Mouse (Mus musculus) mouse embryonic stem cell (cell line): ENCODE data around the gene Psg17.

Experiments
- in situ Hi-C, 2 experiments: fragments of 300-500 bp; cut with MboI; formaldehyde crosslinking; loops; 1 replicate in 1 of 2; 3 replicates in 1 of 2; pipeline ENCODE4 v1.14.3; 2019 to 2020; ENCODE audit warnings: low sequenced_read_pairs in 2 of 2, low pct_unique_long_range_greater_than_20kb in 1 of 2, mixed read lengths in 1 of 2; ENCODE audit not compliant: unreplicated experiment in 1 of 2

The Psg17 gene

GRCm38 (mm10) chr7:18821507-18821906 is at the start of gene Psg17:
Gene Psg17 (minus strand): TSS chr7:18821607.
- in situ Hi-C loops: no loop called here

DNA sequence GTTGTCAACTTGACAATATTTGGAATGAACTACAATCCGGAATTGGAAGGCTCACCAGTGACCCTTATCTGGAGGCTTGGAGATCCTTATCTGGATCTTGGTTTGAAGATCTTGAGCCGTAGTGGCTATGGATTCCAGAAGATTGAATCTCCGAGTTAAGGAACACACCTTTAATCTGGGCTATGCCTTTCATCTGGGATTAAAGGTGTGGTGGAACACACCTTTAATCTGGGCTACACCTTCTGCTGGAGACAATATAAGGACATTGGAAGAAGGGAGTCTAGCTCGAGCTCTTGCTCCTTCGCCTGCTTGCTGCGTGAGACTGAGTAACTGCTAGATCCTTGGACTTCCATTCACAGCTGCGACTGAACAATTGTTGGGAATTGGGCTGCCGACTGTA is 49.6 kb upstream of the Psg17 start, which contains the start of gene Pglyrp1:
Gene Pglyrp1 (plus strand): TSS at position 301 of the 400 bp plus-strand sequence.
- in situ Hi-C loops: loop anchor here in 1 of 2 experiments (10.0 to 25.0 kb wide), 2 partner anchors 126 to 609 kb away; no protein-coding TSS in a partner anchor

DNA sequence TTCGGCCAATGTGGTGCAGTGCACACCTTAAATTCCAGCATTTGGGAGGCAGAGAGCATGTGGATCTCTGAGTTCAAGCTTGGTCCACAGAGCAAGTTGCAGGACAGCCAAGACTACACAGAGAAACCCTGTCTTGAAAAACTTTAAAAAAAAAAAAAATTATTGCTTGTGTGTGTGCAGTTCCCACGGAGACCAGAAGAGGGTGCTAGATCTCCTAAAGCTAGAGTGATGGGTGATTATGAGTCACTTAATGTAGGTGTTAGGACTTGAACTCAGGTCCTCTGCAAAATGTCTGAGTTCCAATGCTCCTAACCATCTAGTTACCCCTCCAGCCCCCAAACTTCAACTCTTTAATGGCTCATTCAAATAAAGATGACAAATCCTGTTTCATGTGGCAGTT is 47.1 kb upstream of the Psg17 start:
- in situ Hi-C loops: loop anchor here in 1 of 2 experiments (25.0 kb wide), 1 partner anchor 606 kb away; no protein-coding TSS in a partner anchor

DNA sequence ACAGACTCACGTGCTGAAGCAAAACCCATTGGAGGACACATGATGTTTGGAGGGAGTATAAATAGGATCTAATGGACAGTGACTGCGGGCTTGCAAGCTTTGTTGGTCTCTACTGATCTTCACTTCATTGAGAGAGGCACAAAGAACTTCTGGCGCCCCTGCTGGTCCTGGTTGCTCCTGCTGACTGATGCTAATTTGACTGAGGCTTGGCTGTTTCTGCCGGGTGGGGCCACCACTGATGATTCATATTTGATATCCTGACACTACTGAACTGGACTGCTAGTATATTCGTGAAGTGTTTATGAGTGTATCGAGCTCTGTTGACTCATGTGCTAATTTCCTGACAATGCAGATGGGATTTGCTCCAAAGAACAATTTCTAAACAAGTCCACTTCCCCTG is 41.4 kb upstream of the Psg17 start:
- in situ Hi-C loops: loop anchor here in 1 of 2 experiments (25.0 kb wide), 1 partner anchor 600 kb away; no protein-coding TSS in a partner anchor

DNA sequence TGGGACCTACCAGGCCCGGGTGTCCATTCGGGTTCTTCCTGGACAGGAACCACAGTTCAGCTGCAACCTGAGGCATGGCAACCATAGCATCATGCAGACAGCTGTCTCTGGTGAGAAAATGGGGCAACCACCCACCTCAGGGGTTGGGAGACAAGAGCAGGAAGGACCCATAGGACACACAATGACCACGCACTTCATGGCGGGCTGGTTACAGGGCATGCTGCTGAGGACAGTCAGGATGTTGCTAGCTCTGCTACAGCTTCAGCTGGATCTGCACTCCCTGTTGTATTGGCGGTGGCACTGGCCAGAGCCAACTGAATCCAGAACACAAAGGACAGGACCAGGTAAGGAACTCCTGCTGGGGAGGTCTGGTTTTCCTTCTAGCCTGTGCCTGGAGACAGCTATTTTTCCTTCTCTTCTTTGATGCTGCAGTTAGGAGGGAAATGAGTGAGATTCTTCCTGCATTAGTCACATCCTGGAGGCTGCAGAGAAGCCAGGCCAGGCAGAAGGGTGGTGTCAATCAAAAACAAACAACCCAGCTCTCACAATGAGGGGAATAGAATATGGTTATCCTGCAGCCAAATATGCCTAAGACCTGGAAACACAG is 37.0 kb upstream of the Psg17 start:
- in situ Hi-C loops: loop anchor here in 1 of 2 experiments (25.0 kb wide), 1 partner anchor 596 kb away; no protein-coding TSS in a partner anchor

GRCm38 (mm10) chr7:18848395-18848794 is 27.0 kb upstream of the Psg17 start:
- in situ Hi-C loops: loop anchor here in 1 of 2 experiments (25.0 kb wide), 1 partner anchor 611 kb away; the partner anchor contains the start of gene Mill1

GRCm38 (mm10) chr7:18844811-18845210 is 23.4 kb upstream of the Psg17 start:
- in situ Hi-C loops: loop anchor here in 1 of 2 experiments (25.0 kb wide), 1 partner anchor 608 kb away; the partner anchor contains the start of gene Mill1

DNA sequence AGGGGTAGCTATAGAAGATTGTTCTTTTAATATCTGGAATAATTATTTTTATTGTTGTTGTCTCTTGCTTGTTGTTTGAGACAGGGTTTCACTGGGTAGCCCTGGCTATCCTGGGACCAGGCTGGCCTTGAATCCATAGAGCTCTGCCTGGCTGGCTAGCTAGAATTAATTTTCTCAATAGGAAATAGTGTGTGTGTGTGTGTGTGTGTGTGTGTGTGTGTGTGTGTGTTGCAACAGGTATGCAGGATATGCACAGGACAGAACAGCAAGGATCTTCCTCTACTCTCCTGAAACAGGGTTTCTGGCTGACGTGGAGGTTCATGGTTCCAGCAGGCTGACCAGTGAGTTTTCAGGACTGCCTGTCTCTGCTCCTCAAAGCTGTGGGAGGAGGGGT is 19.8 kb upstream of the Psg17 start:
- in situ Hi-C loops: loop anchor here in 1 of 2 experiments (25.0 kb wide), 1 partner anchor 604 kb away; the partner anchor contains the start of gene Mill1

DNA sequence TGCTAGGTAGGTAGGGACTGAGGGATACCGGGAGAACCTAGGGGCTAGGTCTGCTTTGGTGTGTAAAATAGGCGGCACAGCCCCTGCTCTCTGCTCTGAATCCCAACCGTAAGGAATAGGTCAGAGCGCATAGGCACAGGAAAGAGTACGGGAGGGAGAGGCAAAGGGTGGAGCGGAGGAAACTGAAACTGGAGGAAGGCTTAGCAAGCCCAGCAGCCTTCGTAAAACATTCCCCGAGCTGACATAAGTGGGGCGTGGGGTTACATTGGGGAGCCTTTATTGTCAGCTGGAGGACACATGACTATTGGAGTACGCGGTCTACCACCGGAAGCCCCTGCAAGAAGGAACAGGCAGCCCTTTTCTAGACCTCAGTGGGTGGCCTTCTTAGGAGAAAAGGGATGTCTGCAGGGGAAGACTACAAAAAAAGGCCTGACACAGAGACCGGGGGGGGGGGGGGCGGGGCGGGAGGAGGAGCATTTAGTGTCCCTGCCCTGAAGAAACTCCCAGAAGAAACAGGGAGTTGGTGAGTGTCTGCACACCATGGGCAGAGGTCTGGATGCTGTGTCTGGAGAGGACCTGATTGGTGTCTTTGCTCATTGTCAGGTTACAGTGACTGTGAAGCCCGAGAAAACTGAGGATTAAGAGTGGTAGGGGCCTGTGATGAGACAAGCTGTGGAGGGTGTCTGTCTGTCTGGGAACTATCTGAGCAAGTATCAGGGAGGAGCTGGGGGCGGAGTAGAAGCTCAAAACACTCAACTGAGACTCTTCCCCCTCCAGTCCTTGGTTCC is 19.2 kb upstream of the Psg17 start:
- in situ Hi-C loops: loop anchor here in 1 of 2 experiments (25.0 kb wide), 1 partner anchor 603 kb away; the partner anchor contains the start of gene Mill1

DNA sequence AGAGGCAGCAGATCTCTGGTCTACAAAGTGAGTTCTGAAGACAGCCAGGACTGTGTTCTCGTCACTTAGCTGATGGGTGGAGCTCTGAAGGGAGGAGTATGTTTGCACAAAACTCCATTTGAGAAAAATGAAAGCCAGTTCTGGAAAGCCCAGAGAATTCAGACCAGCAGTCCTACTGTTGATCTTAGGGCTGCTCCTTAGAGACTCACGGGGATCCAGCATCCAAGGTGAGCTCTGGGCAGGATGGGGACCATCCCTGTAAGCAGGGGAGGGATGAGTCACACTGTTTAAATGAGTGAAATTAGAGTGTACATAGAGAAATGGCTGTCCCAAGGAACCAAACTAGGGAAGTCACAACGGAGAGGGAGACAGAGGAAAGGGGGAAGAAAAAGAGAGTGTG is 18.5 kb upstream of the Psg17 start, which contains the start of gene Mill2:
Gene Mill2 (plus strand): TSS at position 102 of the 400 bp plus-strand sequence.
- in situ Hi-C loops: loop anchor here in 1 of 2 experiments (10.0 to 25.0 kb wide), 2 partner anchors 45 to 603 kb away; partner anchors contain the start of gene Mill1

- in situ Hi-C loops: loop anchor here in 1 of 2 experiments (10.0 to 25.0 kb wide), 2 partner anchors 53 to 595 kb away; partner anchors contain the start of gene Mill1
Measured at GRCm38 (mm10) chr7:18832298-18832697, 10.9 kb upstream of the Psg17 start.

GRCm38 (mm10) chr7:18829545-18829944 is 8.1 kb upstream of the Psg17 start:
- in situ Hi-C loops: loop anchor here in 1 of 2 experiments (25.0 kb wide), 1 partner anchor 592 kb away; the partner anchor contains the start of gene Mill1

GRCm38 (mm10) chr7:18828592-18828991 is 7.2 kb upstream of the Psg17 start:
- in situ Hi-C loops: loop anchor here in 1 of 2 experiments (25.0 kb wide), 1 partner anchor 591 kb away; the partner anchor contains the start of gene Mill1

- in situ Hi-C loops: loop anchor here in 1 of 2 experiments (25.0 kb wide), 1 partner anchor 591 kb away; the partner anchor contains the start of gene Mill1
Measured at GRCm38 (mm10) chr7:18827792-18828546, 6.6 kb upstream of the Psg17 start.

GRCm38 (mm10) chr7:18818301-18818700 is 3.1 kb downstream of the Psg17 start:
- in situ Hi-C loops: no loop called here

- in situ Hi-C loops: no loop called here
Measured at GRCm38 (mm10) chr7:18803526-18803925, 17.9 kb downstream of the Psg17 start.

DNA sequence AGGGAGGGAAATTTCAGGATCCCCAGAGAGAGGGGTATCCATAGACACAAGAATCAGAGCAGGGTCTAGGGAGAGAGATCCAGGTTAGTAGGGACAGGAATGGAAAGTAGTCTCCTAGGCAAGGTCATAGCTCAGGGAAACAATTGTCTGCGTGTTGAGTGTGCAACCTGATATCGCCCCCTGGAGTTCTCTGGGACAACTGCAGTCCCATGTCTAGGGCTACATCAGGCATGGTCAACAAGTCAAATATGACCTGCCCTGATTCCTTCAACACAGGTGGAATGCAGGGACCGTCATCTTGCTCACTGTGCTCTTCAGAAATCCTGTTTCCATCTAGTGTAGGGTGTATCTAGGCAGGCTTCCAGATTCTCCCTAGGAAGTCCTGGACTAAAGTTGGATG is 22.3 kb downstream of the Psg17 start:
- in situ Hi-C loops: loop anchor here (5.0 to 10.0 kb wide), 2 partner anchors 74 to 77 kb away; no protein-coding TSS in a partner anchor

- in situ Hi-C loops: loop anchor here (5.0 to 10.0 kb wide), 2 partner anchors 74 to 76 kb away; no protein-coding TSS in a partner anchor
Measured at GRCm38 (mm10) chr7:18798420-18798819, 23.0 kb downstream of the Psg17 start, which contains the start of gene Psg19. Gene Psg19 (minus strand): TSS chr7:18798520.
